Mouse (Mus musculus) bone marrow, adult 2 months (tissue): ENCODE measurements around the gene Maml3. TPM values are rescaled to one million over a fixed set of nuclear protein-coding genes. Genes with fewer than 3 reads are reported as not detected.

Experiments used
- H3K27ac ChIP-seq: fragments of 200-500 bp; 2 replicates; pipeline ENCODE4 v1.5.1; 2012; ENCODE audit warnings: low read depth, mild to moderate bottlenecking, control low read depth, inconsistent platforms, low read length; ENCODE audit not compliant: control insufficient read depth, poor library complexity, insufficient read depth
- H3K4me1 ChIP-seq: fragments of 200-500 bp; 2 replicates; pipeline ENCODE4 v1.6.1; 2011; ENCODE audit warnings: low read length; ENCODE audit not compliant: control insufficient read depth, insufficient read depth
- H3K4me3 ChIP-seq: fragments of 200-500 bp; replicated peaks from 2 replicates; pipeline ENCODE3; 2011; ENCODE audit warnings: mild to moderate bottlenecking, low read depth, low read length, control low read depth; ENCODE audit not compliant: control insufficient read depth
- CTCF ChIP-seq: fragments of 200-500 bp; IDR thresholded peaks from 2 replicates; pipeline ENCODE4 v1.5.1; 2011; ENCODE audit warnings: low read length, control low read depth; ENCODE audit not compliant: control insufficient read depth, insufficient read depth
- POLR2A ChIP-seq: fragments of 200-500 bp; IDR thresholded peaks from 2 replicates; pipeline ENCODE4 v1.6.1; 2011; ENCODE audit warnings: low read depth, mild to moderate bottlenecking, control low read depth, low read length, borderline replicate concordance; ENCODE audit not compliant: control insufficient read depth
- WGBS: fragments of 180-500 bp; shearing (Covaris S2); methylation state at CpG from one replicate; pipeline ENCODE4 v1.1.7; 2018; 5-methylcytosine and 5-hydroxymethylcytosine counted together
- polyA plus RNA-seq: library from polyadenylated mRNA; stranded (reverse); fragments of >200 nt; gene quantifications from 2 replicates; pipeline ENCODE4 v1.2.4, GENCODE M21; 2011; ENCODE audit warnings: low replicate concordance; ENCODE audit not compliant: missing spikeins, insufficient read depth, insufficient read length

Gene Maml3
- polyA plus RNA-seq, 1 experiment, result 4.9 TPM

GRCm38 (mm10) chr3:51888662-51889433 is 216.0 kb downstream of the Maml3 start:
- Histone ChIP-seq H3K4me1 (no peaks in the 10 kb centered on the region), H3K4me3 (no peak overlapping the region), H3K27ac (no peak overlapping the region)
- no peak for TF ChIP-seq CTCF
- TF ChIP-seq POLR2A, result no peak
- WGBS, result 39% methylated on average over 20 of the region's 20 CpGs

- Histone ChIP-seq H3K4me3 (no peak overlapping the region), H3K27ac (no peak overlapping the region), H3K4me1 (no peaks in the 10 kb centered on the region)
- WGBS, result 6% methylated on average over 8 of the region's 8 CpGs
- TF ChIP-seq POLR2A, result no peak
These were observed 216.6 kb downstream of the Maml3 start for GRCm38 (mm10) chr3:51888295-51888661.

- 56% methylated on average over 5 of the region's 5 CpGs for WGBS
- TF ChIP-seq CTCF (no peak), POLR2A (no peak)
- Histone ChIP-seq H3K4me1 (peaks cover 2% of the 10 kb centered on the region; the same call in 1 of the 2 replicates), H3K27ac (no peak overlapping the region), H3K4me3 (no peak overlapping the region)
These were observed 219.0 kb downstream of the Maml3 start for GRCm38 (mm10) chr3:51885920-51886319.

GRCm38 (mm10) chr3:51885487-51885886 is 219.4 kb downstream of the Maml3 start:
- Histone ChIP-seq H3K4me1 (peaks cover 2% of the 10 kb centered on the region; the same call in 1 of the 2 replicates), H3K27ac (no peak overlapping the region), H3K4me3 (no peak overlapping the region)
- TF ChIP-seq CTCF (no peak), POLR2A (no peak)
- 80% methylated on average over 5 of the region's 5 CpGs for WGBS

- Histone ChIP-seq H3K4me3 (no peak overlapping the region), H3K27ac (no peak overlapping the region), H3K4me1 (peaks cover 2% of the 10 kb centered on the region; the same call in 1 of the 2 replicates)
- 7% methylated on average over 10 of the region's 10 CpGs for WGBS
- no peak for TF ChIP-seq CTCF
- TF ChIP-seq POLR2A, result no peak
These were observed 222.9 kb downstream of the Maml3 start for GRCm38 (mm10) chr3:51881981-51882380.

GRCm38 (mm10) chr3:51881393-51881792 is 223.5 kb downstream of the Maml3 start:
- Histone ChIP-seq H3K4me3 (no peak overlapping the region), H3K4me1 (peaks cover 2% of the 10 kb centered on the region; the same call in 1 of the 2 replicates), H3K27ac (no peak overlapping the region)
- TF ChIP-seq CTCF (no peak), POLR2A (no peak)
- 35% methylated on average over 2 of the region's 2 CpGs for WGBS

- Histone ChIP-seq H3K4me1 (peaks cover 2% of the 10 kb centered on the region; the same call in 1 of the 2 replicates), H3K4me3 (no peak overlapping the region), H3K27ac (no peak overlapping the region)
- 65% methylated on average over 8 of the region's 8 CpGs for WGBS
- TF ChIP-seq POLR2A (no peak), CTCF (no peak)
These were observed 224.3 kb downstream of the Maml3 start for GRCm38 (mm10) chr3:51880506-51881036.

GRCm38 (mm10) chr3:51879211-51879610 is 225.7 kb downstream of the Maml3 start:
- WGBS, result 94% methylated on average over 11 of the region's 11 CpGs
- no peak overlapping the region for H3K27ac ChIP-seq
- H3K4me3 ChIP-seq, result no peak overlapping the region
- peaks cover 2% of the 10 kb centered on the region; the same call in 1 of the 2 replicates for H3K4me1 ChIP-seq
- TF ChIP-seq POLR2A, result no peak
- TF ChIP-seq CTCF, result no peak
